Mouse (Mus musculus): ENCODE data around the gene Faap20.

- TF ChIP-seq CTCF (IDR thresholded peaks at IDR 0.05; ENCODE audit: control insufficient read depth, insufficient read depth, insufficient read length) = no peak
- no peak for TF ChIP-seq USF1 (IDR thresholded peaks at IDR 0.05; ENCODE audit: low read depth)
- no peak for TF ChIP-seq MAX (IDR thresholded peaks at IDR 0.05)
- no peak for TF ChIP-seq MYOG (IDR thresholded peaks at IDR 0.05; ENCODE audit: control insufficient read depth, extremely low read depth, insufficient read length)
These were observed 34.0 kb downstream of the Faap20 start for GRCm38 (mm10) chr4:155283585-155283984.
